Mouse (Mus musculus): ENCODE results near the gene Pdpk1. TPM values are rescaled to one million over a fixed set of nuclear protein-coding genes. Genes with fewer than 3 reads are reported as not detected.
"Not testable (repeated sequence)": the region's sequence is repeated elsewhere in the genome, so short reads cannot be mapped to it uniquely, and the experiment has no call there.

The Pdpk1 gene
- polyA plus RNA-seq, 1 experiment: 42.6 TPM

- no peak for TF ChIP-seq CTCF (IDR thresholded peaks at IDR 0.05; ENCODE audit: borderline replicate concordance, insufficient read depth, low read length)
- TF ChIP-seq POLR2A (IDR thresholded peaks at IDR 0.05; ENCODE audit: low read depth, low read length): no peak
- no peak overlapping the region for H3K4me3 ChIP-seq (ENCODE audit: insufficient read depth, low read length)
- H3K4me1 ChIP-seq (ENCODE audit: control insufficient read depth, insufficient read depth, low read length): peaks cover 14% of the 10 kb centered on the region
- H3K27ac ChIP-seq (ENCODE audit: insufficient read depth, low read length): no peak overlapping the region; the same call in 1 of the 2 replicates
These were observed 16.7 kb downstream of the Pdpk1 start for GRCm38 (mm10) chr17:24134062-24134461.

DNA sequence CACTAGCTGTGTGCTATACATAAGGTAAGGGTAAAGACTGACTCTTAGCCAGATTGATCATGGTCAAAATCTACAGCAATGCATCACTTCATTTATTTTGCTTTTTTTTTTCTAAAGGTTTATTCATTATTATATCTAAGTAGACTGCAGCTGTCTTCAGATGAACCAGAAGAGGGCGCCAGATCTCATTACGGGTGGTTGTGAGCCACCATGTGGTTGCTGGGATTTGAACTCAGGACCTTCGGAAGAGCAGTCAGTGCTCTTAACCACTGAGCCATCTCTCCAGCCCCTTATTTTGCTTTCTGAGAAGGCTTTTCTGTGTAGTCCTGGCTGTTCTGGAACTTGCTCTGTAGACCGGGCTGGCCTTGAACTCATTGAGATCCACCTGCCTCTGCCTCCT is 17.8 kb downstream of the Pdpk1 start:
- H3K4me3 ChIP-seq (ENCODE audit: insufficient read depth, low read length); H3K27ac ChIP-seq (ENCODE audit: insufficient read depth, low read length): not testable (repeated sequence)
- peaks cover 14% of the 10 kb centered on the region for H3K4me1 ChIP-seq (ENCODE audit: control insufficient read depth, insufficient read depth, low read length)

- no peak for TF ChIP-seq CTCF (IDR thresholded peaks at IDR 0.05; ENCODE audit: borderline replicate concordance, insufficient read depth, low read length)
- no peak for TF ChIP-seq POLR2A (IDR thresholded peaks at IDR 0.05; ENCODE audit: low read depth, low read length)
- no peak overlapping the region for H3K4me3 ChIP-seq (ENCODE audit: insufficient read depth, low read length)
- H3K4me1 ChIP-seq (ENCODE audit: control insufficient read depth, insufficient read depth, low read length): peaks cover 6% of the 10 kb centered on the region; the same call in 1 of the 2 replicates
- no peak overlapping the region for H3K27ac ChIP-seq (ENCODE audit: insufficient read depth, low read length)
These were observed 19.2 kb downstream of the Pdpk1 start for GRCm38 (mm10) chr17:24131570-24131969.

DNA sequence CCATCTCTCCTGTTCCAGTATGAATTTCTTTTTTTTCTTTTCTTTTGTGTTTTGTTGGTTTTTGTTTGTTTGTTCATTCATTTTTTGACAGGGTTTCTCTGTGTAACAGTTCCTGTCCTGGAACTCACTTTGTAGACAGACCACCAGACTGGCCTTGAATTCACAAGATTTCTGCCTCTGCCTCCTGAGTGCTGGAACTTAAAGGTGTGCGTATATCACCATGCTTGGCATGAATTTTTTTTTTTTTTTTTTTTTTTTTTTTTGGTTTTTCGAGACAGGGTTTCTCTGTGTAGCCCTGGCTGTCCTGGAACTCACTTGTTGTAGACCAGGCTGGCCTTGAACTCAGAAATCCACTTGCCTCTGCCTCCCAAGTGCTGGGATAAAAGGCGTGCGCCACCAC is 21.5 kb downstream of the Pdpk1 start:
- H3K27ac ChIP-seq (ENCODE audit: insufficient read depth, low read length); H3K4me3 ChIP-seq (ENCODE audit: insufficient read depth, low read length); H3K4me1 ChIP-seq (ENCODE audit: control insufficient read depth, insufficient read depth, low read length): not testable (repeated sequence)

DNA sequence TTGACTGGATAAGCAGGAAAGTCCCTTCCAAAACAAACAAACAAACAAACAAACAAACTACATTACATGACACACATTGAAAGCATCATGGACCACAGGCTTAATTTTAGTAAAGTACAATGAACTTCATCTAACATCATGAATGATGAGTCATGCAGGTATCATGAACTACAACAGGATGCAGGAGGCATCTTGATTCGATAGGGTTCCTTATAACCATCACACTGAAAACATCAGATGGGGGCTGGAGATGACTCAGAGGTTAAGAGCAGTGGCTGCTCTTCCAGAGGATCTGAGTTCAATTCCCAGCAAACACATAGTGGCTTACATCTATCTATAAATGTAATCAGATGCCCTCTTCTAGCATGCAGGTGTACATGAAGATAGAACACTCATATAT is 23.1 kb downstream of the Pdpk1 start:
- no peak overlapping the region for H3K27ac ChIP-seq (ENCODE audit: insufficient read depth, low read length)
- H3K4me1 ChIP-seq (ENCODE audit: control insufficient read depth, insufficient read depth, low read length): peaks cover 2% of the 10 kb centered on the region; the same call in 1 of the 2 replicates
- H3K4me3 ChIP-seq (ENCODE audit: insufficient read depth, low read length): no peak overlapping the region
- TF ChIP-seq POLR2A (IDR thresholded peaks at IDR 0.05; ENCODE audit: low read depth, low read length) (no peak), CTCF (IDR thresholded peaks at IDR 0.05; ENCODE audit: borderline replicate concordance, insufficient read depth, low read length) (no peak)

DNA sequence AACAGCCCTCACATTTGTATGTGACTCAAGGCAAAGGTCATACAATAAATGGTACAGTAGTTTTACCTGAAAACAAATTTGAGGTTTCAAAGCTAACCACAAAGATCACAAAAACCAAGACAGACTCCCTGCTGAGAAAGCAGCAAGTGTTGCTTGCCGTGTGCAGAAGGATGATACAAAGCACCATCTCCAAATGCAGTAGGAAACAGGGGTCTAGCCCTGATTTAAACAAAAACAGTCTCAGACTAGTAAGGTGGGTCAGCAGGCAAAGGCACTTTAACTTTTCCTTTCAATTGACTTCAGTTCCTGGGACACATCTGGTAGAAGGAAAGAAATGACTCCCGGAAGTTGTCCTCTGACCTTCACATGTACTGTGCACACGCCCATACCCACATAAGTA is 23.9 kb downstream of the Pdpk1 start:
- no peak overlapping the region for H3K27ac ChIP-seq (ENCODE audit: insufficient read depth, low read length)
- no peak overlapping the region for H3K4me3 ChIP-seq (ENCODE audit: insufficient read depth, low read length)
- H3K4me1 ChIP-seq (ENCODE audit: control insufficient read depth, insufficient read depth, low read length): peaks cover 2% of the 10 kb centered on the region; the same call in 1 of the 2 replicates
- no peak for TF ChIP-seq POLR2A (IDR thresholded peaks at IDR 0.05; ENCODE audit: low read depth, low read length)

- Histone ChIP-seq H3K27ac (ENCODE audit: insufficient read depth, low read length) (no peak overlapping the region), H3K4me1 (ENCODE audit: control insufficient read depth, insufficient read depth, low read length) (peaks cover 2% of the 10 kb centered on the region; the same call in 1 of the 2 replicates), H3K4me3 (ENCODE audit: insufficient read depth, low read length) (no peak overlapping the region)
- TF ChIP-seq POLR2A (IDR thresholded peaks at IDR 0.05; ENCODE audit: low read depth, low read length) (no peak), CTCF (IDR thresholded peaks at IDR 0.05; ENCODE audit: borderline replicate concordance, insufficient read depth, low read length) (no peak)
These were observed 31.3 kb downstream of the Pdpk1 start for GRCm38 (mm10) chr17:24119446-24119845.

- no peak overlapping the region for H3K27ac ChIP-seq (ENCODE audit: insufficient read depth, low read length)
- H3K4me3 ChIP-seq (ENCODE audit: insufficient read depth, low read length): no peak overlapping the region
- no peak for TF ChIP-seq POLR2A (IDR thresholded peaks at IDR 0.05; ENCODE audit: low read depth, low read length)
- no peak for TF ChIP-seq CTCF (IDR thresholded peaks at IDR 0.05; ENCODE audit: borderline replicate concordance, insufficient read depth, low read length)
- H3K4me1 ChIP-seq (ENCODE audit: control insufficient read depth, insufficient read depth, low read length): no peaks in the 10 kb centered on the region
These were observed 37.7 kb downstream of the Pdpk1 start for GRCm38 (mm10) chr17:24113031-24113430.

- TF ChIP-seq CTCF (IDR thresholded peaks at IDR 0.05; ENCODE audit: borderline replicate concordance, insufficient read depth, low read length) (no peak), POLR2A (IDR thresholded peaks at IDR 0.05; ENCODE audit: low read depth, low read length) (no peak)
- no peaks in the 10 kb centered on the region for H3K4me1 ChIP-seq (ENCODE audit: control insufficient read depth, insufficient read depth, low read length)
- no peak overlapping the region for H3K27ac ChIP-seq (ENCODE audit: insufficient read depth, low read length)
- no peak overlapping the region for H3K4me3 ChIP-seq (ENCODE audit: insufficient read depth, low read length)
These were observed 39.5 kb downstream of the Pdpk1 start for GRCm38 (mm10) chr17:24111256-24111655.

DNA sequence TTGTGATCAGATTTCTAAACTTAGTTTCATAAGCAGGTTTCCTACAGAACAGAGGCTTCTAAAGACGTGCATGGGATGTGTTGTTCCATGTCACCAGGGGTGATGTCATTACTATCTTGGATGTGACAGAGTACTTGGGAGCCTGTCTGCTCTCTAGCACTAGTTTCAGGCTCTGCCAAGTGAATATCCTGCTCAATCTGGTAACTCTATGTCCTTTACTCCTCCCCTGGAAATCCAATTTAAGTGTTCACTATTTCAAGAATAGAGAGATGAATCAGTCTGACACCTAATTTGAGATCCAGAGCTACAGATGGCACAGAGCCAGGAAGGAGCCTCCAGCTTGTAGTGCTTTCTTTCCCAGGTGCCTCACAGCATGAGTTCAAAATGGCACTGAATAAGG is 41.8 kb downstream of the Pdpk1 start:
- H3K4me3 ChIP-seq (ENCODE audit: insufficient read depth, low read length): no peak overlapping the region
- H3K27ac ChIP-seq (ENCODE audit: insufficient read depth, low read length): no peak overlapping the region
- TF ChIP-seq POLR2A (IDR thresholded peaks at IDR 0.05; ENCODE audit: low read depth, low read length): no peak
- no peak for TF ChIP-seq CTCF (IDR thresholded peaks at IDR 0.05; ENCODE audit: borderline replicate concordance, insufficient read depth, low read length)
- no peaks in the 10 kb centered on the region for H3K4me1 ChIP-seq (ENCODE audit: control insufficient read depth, insufficient read depth, low read length)

GRCm38 (mm10) chr17:24105111-24105510 is 45.6 kb downstream of the Pdpk1 start:
- TF ChIP-seq POLR2A (IDR thresholded peaks at IDR 0.05; ENCODE audit: low read depth, low read length) (no peak), CTCF (IDR thresholded peaks at IDR 0.05; ENCODE audit: borderline replicate concordance, insufficient read depth, low read length) (no peak)
- no peak overlapping the region for H3K27ac ChIP-seq (ENCODE audit: insufficient read depth, low read length)
- no peaks in the 10 kb centered on the region for H3K4me1 ChIP-seq (ENCODE audit: control insufficient read depth, insufficient read depth, low read length)
- no peak overlapping the region for H3K4me3 ChIP-seq (ENCODE audit: insufficient read depth, low read length)
